Mouse (Mus musculus): ENCODE results near the gene Mark3. TPM values are rescaled to one million over a fixed set of nuclear protein-coding genes. Genes with fewer than 3 reads are reported as not detected.

Mark3 gene
- polyA plus RNA-seq, 1 experiment from 2014 or later = 25.7 TPM

GRCm38 (mm10) chr12:111537341-111537740, 37.0 kb upstream of the Mark3 start:
- peaks cover 27% of the 10 kb centered on the region for H3K36me3 ChIP-seq (ENCODE audit: control insufficient read depth, insufficient read depth)
- H3K4me1 ChIP-seq (ENCODE audit: control insufficient read depth, insufficient read depth, low read length) = peaks cover 27% of the 10 kb centered on the region
- no peak for ATAC-seq (replicated peaks; ENCODE audit: extremely low read depth, insufficient read depth, low FRiP score)
- peak overlapping the region; percentile 64 for H3K4me2 ChIP-seq (ENCODE audit: low read depth, low read length)
- WGBS = 0% methylated on average over 22 of the region's 22 CpGs
- no peaks in the 10 kb centered on the region for H3K27me3 ChIP-seq (ENCODE audit: control insufficient read depth, insufficient read depth, low read length)
- peak overlapping the region; percentile 97 for H3K4me3 ChIP-seq (ENCODE audit: low read length)
- H3K27ac ChIP-seq (ENCODE audit: low read length) = peak overlapping the region; percentile 88
- H3K9ac ChIP-seq (ENCODE audit: low read length) = peak overlapping the region; percentile 99
- no peaks in the 10 kb centered on the region for H3K9me3 ChIP-seq (replicated peaks; ENCODE audit: control insufficient read depth, low read length)

- no peaks in the 10 kb centered on the region for H3K9me3 ChIP-seq (replicated peaks; ENCODE audit: control insufficient read depth, low read length)
- H3K27ac ChIP-seq (ENCODE audit: low read length) = peak within 1 kb of the TSS; percentile 99
- under 1% methylated on average over 47 of the region's 47 CpGs for WGBS
- peak within 1 kb of the TSS; percentile 65 for H3K4me2 ChIP-seq (ENCODE audit: low read depth, low read length)
- peak; percentile 97 for ATAC-seq (replicated peaks; ENCODE audit: extremely low read depth, insufficient read depth, low FRiP score)
- peak within 1 kb of the TSS; percentile 99 for H3K9ac ChIP-seq (ENCODE audit: low read length)
- H3K36me3 ChIP-seq (ENCODE audit: control insufficient read depth, insufficient read depth) = peaks cover 31% of the 10 kb centered on the region
- H3K4me1 ChIP-seq (ENCODE audit: control insufficient read depth, insufficient read depth, low read length) = peaks cover 27% of the 10 kb centered on the region
- H3K27me3 ChIP-seq (ENCODE audit: control insufficient read depth, insufficient read depth, low read length) = no peaks in the 10 kb centered on the region
- peak within 1 kb of the TSS; percentile 97 for H3K4me3 ChIP-seq (ENCODE audit: low read length)
Observed at GRCm38 (mm10) chr12:111537796-111538291, 36.5 kb upstream of the Mark3 start, which contains the start of gene Eif5. TSS of gene Eif5 (plus strand) at chr12:111538016.

GRCm38 (mm10) chr12:111538292-111539040, 35.9 kb upstream of the Mark3 start:
- H3K9ac ChIP-seq (ENCODE audit: low read length) = peak overlapping the region; percentile 99
- H3K4me3 ChIP-seq (ENCODE audit: low read length) = peak overlapping the region; percentile 97
- no peaks in the 10 kb centered on the region for H3K9me3 ChIP-seq (replicated peaks; ENCODE audit: control insufficient read depth, low read length)
- H3K27ac ChIP-seq (ENCODE audit: low read length) = peak overlapping the region; percentile 99
- ATAC-seq (replicated peaks; ENCODE audit: extremely low read depth, insufficient read depth, low FRiP score) = peak; percentile 74
- H3K36me3 ChIP-seq (ENCODE audit: control insufficient read depth, insufficient read depth) = peaks cover 36% of the 10 kb centered on the region
- H3K27me3 ChIP-seq (ENCODE audit: control insufficient read depth, insufficient read depth, low read length) = no peaks in the 10 kb centered on the region
- H3K4me2 ChIP-seq (ENCODE audit: low read depth, low read length) = peak overlapping the region; percentile 65
- under 1% methylated on average over 108 of the region's 111 CpGs for WGBS
- H3K4me1 ChIP-seq (ENCODE audit: control insufficient read depth, insufficient read depth, low read length) = peaks cover 27% of the 10 kb centered on the region

GRCm38 (mm10) chr12:111539041-111539345, 35.3 kb upstream of the Mark3 start:
- WGBS = 2% methylated on average over 18 of the region's 18 CpGs
- peak overlapping the region; percentile 97 for H3K4me3 ChIP-seq (ENCODE audit: low read length)
- peaks cover 27% of the 10 kb centered on the region for H3K4me1 ChIP-seq (ENCODE audit: control insufficient read depth, insufficient read depth, low read length)
- H3K4me2 ChIP-seq (ENCODE audit: low read depth, low read length) = peak overlapping the region; percentile 65
- no peak for ATAC-seq (replicated peaks; ENCODE audit: extremely low read depth, insufficient read depth, low FRiP score)
- H3K9me3 ChIP-seq (replicated peaks; ENCODE audit: control insufficient read depth, low read length) = no peaks in the 10 kb centered on the region
- no peaks in the 10 kb centered on the region for H3K27me3 ChIP-seq (ENCODE audit: control insufficient read depth, insufficient read depth, low read length)
- peak overlapping the region; percentile 99 for H3K27ac ChIP-seq (ENCODE audit: low read length)
- peak overlapping the region; percentile 99 for H3K9ac ChIP-seq (ENCODE audit: low read length)
- H3K36me3 ChIP-seq (ENCODE audit: control insufficient read depth, insufficient read depth) = peaks cover 40% of the 10 kb centered on the region

- Histone ChIP-seq H3K4me3 (ENCODE audit: low read length) (no peak overlapping the region), H3K4me1 (ENCODE audit: control insufficient read depth, insufficient read depth, low read length) (no peaks in the 10 kb centered on the region), H3K9me3 (replicated peaks; ENCODE audit: control insufficient read depth, low read length) (no peaks in the 10 kb centered on the region), H3K27me3 (ENCODE audit: control insufficient read depth, insufficient read depth, low read length) (no peaks in the 10 kb centered on the region), H3K27ac (ENCODE audit: low read length) (no peak overlapping the region), H3K4me2 (ENCODE audit: low read depth, low read length) (no peak overlapping the region), H3K9ac (ENCODE audit: low read length) (no peak overlapping the region), H3K36me3 (ENCODE audit: control insufficient read depth, insufficient read depth) (peaks cover 36% of the 10 kb centered on the region)
- ATAC-seq (replicated peaks; ENCODE audit: extremely low read depth, insufficient read depth, low FRiP score) = no peak
- 90% methylated on average over 3 of the region's 3 CpGs for WGBS
Observed at GRCm38 (mm10) chr12:111547070-111547469, 27.3 kb upstream of the Mark3 start.

- no peaks in the 10 kb centered on the region for H3K4me1 ChIP-seq (ENCODE audit: control insufficient read depth, insufficient read depth, low read length)
- H3K27me3 ChIP-seq (ENCODE audit: control insufficient read depth, insufficient read depth, low read length) = no peaks in the 10 kb centered on the region
- no peaks in the 10 kb centered on the region for H3K9me3 ChIP-seq (replicated peaks; ENCODE audit: control insufficient read depth, low read length)
- H3K27ac ChIP-seq (ENCODE audit: low read length) = no peak overlapping the region
- H3K4me3 ChIP-seq (ENCODE audit: low read length) = no peak overlapping the region
- no peak; the same call in 1 of the 2 replicates for ATAC-seq (replicated peaks; ENCODE audit: extremely low read depth, insufficient read depth, low FRiP score)
- peaks cover 21% of the 10 kb centered on the region for H3K36me3 ChIP-seq (ENCODE audit: control insufficient read depth, insufficient read depth)
- H3K4me2 ChIP-seq (ENCODE audit: low read depth, low read length) = no peak overlapping the region
- 60% methylated on average over 2 of the region's 2 CpGs for WGBS
- H3K9ac ChIP-seq (ENCODE audit: low read length) = no peak overlapping the region
Observed at GRCm38 (mm10) chr12:111548555-111549289, 25.6 kb upstream of the Mark3 start.

- WGBS = 46% methylated on average over 1 of the region's 1 CpGs
- Histone ChIP-seq H3K9me3 (replicated peaks; ENCODE audit: control insufficient read depth, low read length) (no peaks in the 10 kb centered on the region), H3K4me2 (ENCODE audit: low read depth, low read length) (no peak overlapping the region), H3K27me3 (ENCODE audit: control insufficient read depth, insufficient read depth, low read length) (no peaks in the 10 kb centered on the region), H3K36me3 (ENCODE audit: control insufficient read depth, insufficient read depth) (peaks cover 16% of the 10 kb centered on the region), H3K9ac (ENCODE audit: low read length) (no peak overlapping the region), H3K27ac (ENCODE audit: low read length) (no peak overlapping the region), H3K4me3 (ENCODE audit: low read length) (no peak overlapping the region), H3K4me1 (ENCODE audit: control insufficient read depth, insufficient read depth, low read length) (no peaks in the 10 kb centered on the region)
- no peak for ATAC-seq (replicated peaks; ENCODE audit: extremely low read depth, insufficient read depth, low FRiP score)
Observed at GRCm38 (mm10) chr12:111550679-111551078, 23.6 kb upstream of the Mark3 start.

- Histone ChIP-seq H3K36me3 (ENCODE audit: control insufficient read depth, insufficient read depth) (peaks cover 6% of the 10 kb centered on the region), H3K4me2 (ENCODE audit: low read depth, low read length) (no peak overlapping the region), H3K9me3 (replicated peaks; ENCODE audit: control insufficient read depth, low read length) (no peaks in the 10 kb centered on the region), H3K4me1 (ENCODE audit: control insufficient read depth, insufficient read depth, low read length) (no peaks in the 10 kb centered on the region), H3K4me3 (ENCODE audit: low read length) (no peak overlapping the region), H3K9ac (ENCODE audit: low read length) (no peak overlapping the region), H3K27ac (ENCODE audit: low read length) (no peak overlapping the region), H3K27me3 (ENCODE audit: control insufficient read depth, insufficient read depth, low read length) (no peaks in the 10 kb centered on the region)
- ATAC-seq (replicated peaks; ENCODE audit: extremely low read depth, insufficient read depth, low FRiP score) = no peak
- WGBS = 63% methylated on average over 8 of the region's 8 CpGs
Observed at GRCm38 (mm10) chr12:111552342-111552741, 22.0 kb upstream of the Mark3 start.

GRCm38 (mm10) chr12:111555357-111555756, 19.0 kb upstream of the Mark3 start:
- Histone ChIP-seq H3K4me2 (ENCODE audit: low read depth, low read length) (no peak overlapping the region), H3K36me3 (ENCODE audit: control insufficient read depth, insufficient read depth) (no peaks in the 10 kb centered on the region), H3K9ac (ENCODE audit: low read length) (no peak overlapping the region), H3K4me1 (ENCODE audit: control insufficient read depth, insufficient read depth, low read length) (peaks cover 3% of the 10 kb centered on the region; the same call in 1 of the 2 replicates), H3K4me3 (ENCODE audit: low read length) (no peak overlapping the region), H3K9me3 (replicated peaks; ENCODE audit: control insufficient read depth, low read length) (no peaks in the 10 kb centered on the region), H3K27me3 (ENCODE audit: control insufficient read depth, insufficient read depth, low read length) (no peaks in the 10 kb centered on the region), H3K27ac (ENCODE audit: low read length) (no peak overlapping the region)
- ATAC-seq (replicated peaks; ENCODE audit: extremely low read depth, insufficient read depth, low FRiP score) = no peak
- 66% methylated on average over 4 of the region's 4 CpGs for WGBS
